Mouse (Mus musculus) liver, adult 2 months (tissue): ENCODE data around the gene Rps17. TPM values are rescaled to one million over a fixed set of nuclear protein-coding genes. Genes with fewer than 3 reads are reported as not detected.

Experiments
- DNase-seq: peaks from one replicate; pipeline ENCODE4 v3.0.0-alpha.2; 2011; ENCODE audit warnings: low read depth, low spot score; ENCODE audit errors: extremely low read depth
- H3K27ac ChIP-seq: fragments of 200-500 bp; replicated peaks from 2 replicates; pipeline ENCODE4 v1.5.1; 2012; ENCODE audit warnings: low read depth, mild to moderate bottlenecking, control low read depth, inconsistent platforms, low read length; ENCODE audit not compliant: insufficient read depth
- H3K27me3 ChIP-seq: fragments of 200-500 bp; 2 replicates; pipeline ENCODE4 v1.6.1; 2012; ENCODE audit warnings: mild to moderate bottlenecking, moderate library complexity, low read length, inconsistent platforms; ENCODE audit not compliant: control insufficient read depth, insufficient read depth
- H3K36me3 ChIP-seq: fragments of 200-500 bp; 2 replicates; pipeline ENCODE4 v1.6.1; 2012; ENCODE audit warnings: low read length, inconsistent platforms; ENCODE audit not compliant: control insufficient read depth, insufficient read depth
- H3K4me1 ChIP-seq: fragments of 200-500 bp; 2 replicates; pipeline ENCODE4 v1.6.1; 2011; ENCODE audit warnings: low read length; ENCODE audit not compliant: control insufficient read depth, insufficient read depth
- H3K4me3 ChIP-seq: fragments of 200-500 bp; 2 replicates; pipeline ENCODE4 v1.5.1; 2011; ENCODE audit warnings: low read depth, mild to moderate bottlenecking, control low read depth, low read length, moderate library complexity; ENCODE audit not compliant: insufficient read depth
- H3K79me2 ChIP-seq: fragments of 200-500 bp; 2 replicates; pipeline ENCODE4 v1.6.1; 2012; ENCODE audit warnings: inconsistent platforms, mild to moderate bottlenecking, low read length, moderate library complexity; ENCODE audit not compliant: control insufficient read depth, insufficient read depth
- H3K9ac ChIP-seq: fragments of 200-500 bp; 2 replicates; pipeline ENCODE4 v1.6.1; 2012; ENCODE audit warnings: low read depth, mild to moderate bottlenecking, control low read depth, inconsistent platforms, low read length
- CTCF ChIP-seq: fragments of 200-500 bp; IDR thresholded peaks from 2 replicates; pipeline ENCODE4 v1.5.1; 2011; ENCODE audit warnings: low read depth, low read length, control low read depth
- POLR2A ChIP-seq: fragments of 200-500 bp; IDR thresholded peaks from 2 replicates; pipeline ENCODE4 v1.6.1; 2011; ENCODE audit warnings: low read length, control low read depth; ENCODE audit not compliant: insufficient read depth; ENCODE audit errors: extremely low read depth
- WGBS: fragments of 180-500 bp; shearing (Covaris S2); methylation state at CpG from one replicate; pipeline ENCODE4 v1.1.7; 2018; 5-methylcytosine and 5-hydroxymethylcytosine counted together
- polyA plus RNA-seq: library from polyadenylated mRNA; depleted of rRNA; stranded (reverse); fragments of >200 nt; gene quantifications from 2 replicates; pipeline ENCODE4 v1.2.3, GENCODE M21; 2012
- total RNA-seq: library from RNA; depleted of rRNA; stranded (reverse); fragments of >200 nt; gene quantifications from 2 replicates; pipeline ENCODE4 v1.2.3, GENCODE M21; 2014

Gene Rps17
- total and polyA plus RNA-seq, 2 experiments: 572 to 745 TPM

DNA sequence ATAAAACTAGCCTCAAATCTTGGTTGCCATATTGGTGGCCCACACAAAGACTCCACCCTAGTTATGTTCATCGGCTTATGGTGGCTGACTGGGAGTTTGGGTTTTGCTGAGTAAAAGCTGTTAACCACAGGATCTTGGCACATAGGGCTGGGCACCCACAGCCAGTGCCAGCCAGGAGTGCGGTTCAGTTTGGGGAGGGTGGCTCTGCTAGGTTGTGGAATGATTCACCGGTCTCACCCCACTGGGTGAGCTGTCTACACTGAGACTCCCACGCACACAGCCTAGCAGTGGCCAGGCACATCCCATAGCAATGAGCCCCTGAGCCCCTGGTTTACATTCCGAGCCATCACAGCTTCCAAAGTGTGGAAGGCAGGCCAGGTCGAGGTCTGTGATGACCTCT is 25.3 kb downstream of the Rps17 start:
- TF ChIP-seq POLR2A: no peak
- TF ChIP-seq CTCF: no peak
- H3K79me2 ChIP-seq: no peaks in the 10 kb centered on the region
- no peak overlapping the region for H3K4me3 ChIP-seq
- no peak for DNase-seq
- H3K27ac ChIP-seq: no peak overlapping the region
- WGBS: 86% methylated on average over 6 of the region's 6 CpGs
- H3K27me3 ChIP-seq: no peaks in the 10 kb centered on the region
- H3K4me1 ChIP-seq: no peaks in the 10 kb centered on the region
- no peak overlapping the region for H3K9ac ChIP-seq
- peaks cover 31% of the 10 kb centered on the region for H3K36me3 ChIP-seq

DNA sequence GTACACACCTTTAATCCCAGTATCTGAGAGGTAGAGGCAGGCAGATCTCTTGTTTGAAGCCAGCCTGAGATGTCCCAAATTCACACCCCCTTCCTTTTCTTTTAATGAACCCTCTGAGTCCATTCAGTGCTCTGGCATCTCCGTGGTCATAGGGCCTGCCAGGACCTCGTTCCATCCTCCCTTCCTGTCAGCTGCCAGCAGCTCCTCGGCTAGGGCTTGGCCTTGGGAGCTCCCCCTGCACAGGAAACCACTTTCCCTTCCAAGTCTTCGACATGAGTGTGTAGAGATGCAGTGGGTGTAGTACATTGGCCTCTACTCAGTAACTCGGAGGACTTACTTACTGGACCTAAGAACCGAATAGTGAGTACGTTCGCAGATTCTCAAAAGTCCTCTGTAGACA is 29.5 kb downstream of the Rps17 start:
- no peak for DNase-seq

DNA sequence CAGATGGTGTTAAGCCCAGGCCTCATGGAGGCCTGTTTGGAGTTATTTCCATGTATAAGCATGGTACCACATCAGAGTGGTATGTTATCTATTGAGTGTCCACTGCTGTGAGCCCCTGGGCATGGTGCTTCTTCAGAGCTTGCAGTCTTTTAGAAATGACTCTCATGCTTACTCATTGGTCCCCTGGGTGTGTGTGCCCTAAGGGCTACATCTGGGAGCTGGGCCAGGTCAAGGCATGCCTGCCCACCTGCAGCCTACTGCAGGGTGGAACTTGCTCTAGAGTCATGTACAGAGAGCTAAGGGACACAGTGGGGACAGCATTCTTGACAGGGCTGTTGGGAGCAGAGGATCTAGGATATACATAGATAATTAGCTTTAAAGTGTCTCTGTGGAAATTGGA is 33.5 kb downstream of the Rps17 start:
- H3K4me3 ChIP-seq: no peak overlapping the region
- peaks cover 6% of the 10 kb centered on the region; the same call in 1 of the 2 replicates for H3K36me3 ChIP-seq
- H3K9ac ChIP-seq: no peak overlapping the region
- no peaks in the 10 kb centered on the region for H3K27me3 ChIP-seq
- TF ChIP-seq POLR2A (no peak), CTCF (no peak)
- no peak overlapping the region for H3K27ac ChIP-seq
- DNase-seq: no peak
- peaks cover 3% of the 10 kb centered on the region; the same call in 1 of the 2 replicates for H3K4me1 ChIP-seq
- no peaks in the 10 kb centered on the region for H3K79me2 ChIP-seq

More for the DNA sequence above, 29.5 kb downstream of the Rps17 start:
- Histone ChIP-seq H3K4me3 (no peak overlapping the region), H3K36me3 (peaks cover 23% of the 10 kb centered on the region), H3K27ac (no peak overlapping the region), H3K27me3 (no peaks in the 10 kb centered on the region), H3K9ac (no peak overlapping the region), H3K4me1 (peaks cover 3% of the 10 kb centered on the region; the same call in 1 of the 2 replicates), H3K79me2 (no peaks in the 10 kb centered on the region)
- TF ChIP-seq CTCF: no peak
- no peak for TF ChIP-seq POLR2A
- 75% methylated on average over 8 of the region's 8 CpGs for WGBS

DNA sequence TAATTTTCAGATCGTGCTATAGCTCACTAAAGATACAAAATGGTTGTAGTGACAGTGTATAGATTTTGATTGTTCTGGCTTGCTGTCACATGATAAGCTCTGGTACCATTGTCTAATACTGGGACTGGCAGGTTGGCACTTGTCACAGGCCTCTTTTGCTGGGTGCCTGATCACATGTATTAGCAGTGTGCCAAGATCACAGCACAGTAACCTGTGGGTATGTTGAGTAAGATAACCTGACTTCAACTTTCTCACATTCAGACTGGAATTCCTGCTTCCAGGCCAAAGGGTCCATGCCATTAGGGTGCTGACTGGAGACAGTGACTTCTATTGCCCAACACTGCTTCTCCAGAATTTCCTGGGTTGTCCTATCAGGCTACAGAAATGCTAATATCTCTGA is 33.9 kb downstream of the Rps17 start:
- Histone ChIP-seq H3K4me3 (no peak overlapping the region), H3K9ac (no peak overlapping the region), H3K79me2 (no peaks in the 10 kb centered on the region), H3K36me3 (peaks cover 7% of the 10 kb centered on the region; the same call in 1 of the 2 replicates), H3K27me3 (no peaks in the 10 kb centered on the region), H3K4me1 (peaks cover 3% of the 10 kb centered on the region; the same call in 1 of the 2 replicates), H3K27ac (no peak overlapping the region)
- DNase-seq: peak; percentile 95
- 68% methylated on average over 1 of the region's 1 CpGs for WGBS
- TF ChIP-seq CTCF: no peak
- TF ChIP-seq POLR2A: no peak

DNA sequence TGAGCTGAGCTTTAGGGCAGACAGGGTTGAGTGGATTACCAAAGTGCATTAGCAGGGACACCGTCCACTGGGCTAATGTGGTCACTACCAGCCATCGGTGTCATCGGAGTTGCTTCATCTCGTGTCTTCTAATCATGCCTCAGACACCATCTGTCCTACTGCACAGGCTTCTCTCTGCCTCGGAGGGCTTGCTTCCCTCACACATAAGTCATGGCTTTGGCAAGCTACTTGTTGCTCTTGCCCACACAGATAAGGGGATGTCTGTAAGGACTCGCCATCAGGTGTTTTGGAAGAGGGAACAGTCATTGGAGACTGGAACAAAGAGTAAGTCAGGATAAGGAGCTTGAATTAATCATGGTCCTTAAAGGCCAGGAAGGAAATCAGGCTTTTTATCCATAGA is 35.8 kb downstream of the Rps17 start:
- peaks cover 5% of the 10 kb centered on the region; the same call in 1 of the 2 replicates for H3K36me3 ChIP-seq
- TF ChIP-seq POLR2A: no peak
- H3K9ac ChIP-seq: no peak overlapping the region
- no peak for DNase-seq
- WGBS: 89% methylated on average over 6 of the region's 6 CpGs
- H3K27me3 ChIP-seq: no peaks in the 10 kb centered on the region
- peaks cover 3% of the 10 kb centered on the region; the same call in 1 of the 2 replicates for H3K4me1 ChIP-seq
- no peaks in the 10 kb centered on the region for H3K79me2 ChIP-seq
- H3K4me3 ChIP-seq: no peak overlapping the region
- H3K27ac ChIP-seq: no peak overlapping the region

DNA sequence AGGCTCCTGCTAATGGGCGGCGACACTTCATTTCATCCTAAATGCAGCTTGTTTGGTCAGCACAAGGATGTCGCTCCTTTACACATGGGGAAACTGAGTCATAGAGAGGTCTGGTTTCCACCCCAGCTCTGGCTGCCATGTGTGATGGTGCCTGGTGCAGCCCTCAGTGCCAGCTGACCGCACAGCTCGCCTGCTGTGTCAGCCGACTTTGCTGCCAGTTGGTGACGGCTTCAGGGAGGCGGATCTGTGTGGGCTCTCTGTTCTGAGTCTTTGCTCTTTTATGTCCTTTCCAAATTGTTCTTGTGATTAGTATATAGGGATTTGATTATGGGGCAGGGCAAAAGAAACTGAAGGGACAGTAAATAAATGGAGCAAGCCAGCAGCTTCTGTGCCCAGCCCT is 37.3 kb downstream of the Rps17 start:
- no peak overlapping the region for H3K9ac ChIP-seq
- H3K27me3 ChIP-seq: no peaks in the 10 kb centered on the region
- no peak overlapping the region for H3K4me3 ChIP-seq
- H3K27ac ChIP-seq: no peak overlapping the region
- TF ChIP-seq POLR2A (no peak), CTCF (no peak)
- 84% methylated on average over 8 of the region's 8 CpGs for WGBS
- H3K4me1 ChIP-seq: peaks cover 3% of the 10 kb centered on the region; the same call in 1 of the 2 replicates
- DNase-seq: no peak
- no peaks in the 10 kb centered on the region for H3K79me2 ChIP-seq
- H3K36me3 ChIP-seq: peaks cover 5% of the 10 kb centered on the region; the same call in 1 of the 2 replicates
